ENCODE assay signal across 8 mouse cellular contexts in the genomic region with DNA sequence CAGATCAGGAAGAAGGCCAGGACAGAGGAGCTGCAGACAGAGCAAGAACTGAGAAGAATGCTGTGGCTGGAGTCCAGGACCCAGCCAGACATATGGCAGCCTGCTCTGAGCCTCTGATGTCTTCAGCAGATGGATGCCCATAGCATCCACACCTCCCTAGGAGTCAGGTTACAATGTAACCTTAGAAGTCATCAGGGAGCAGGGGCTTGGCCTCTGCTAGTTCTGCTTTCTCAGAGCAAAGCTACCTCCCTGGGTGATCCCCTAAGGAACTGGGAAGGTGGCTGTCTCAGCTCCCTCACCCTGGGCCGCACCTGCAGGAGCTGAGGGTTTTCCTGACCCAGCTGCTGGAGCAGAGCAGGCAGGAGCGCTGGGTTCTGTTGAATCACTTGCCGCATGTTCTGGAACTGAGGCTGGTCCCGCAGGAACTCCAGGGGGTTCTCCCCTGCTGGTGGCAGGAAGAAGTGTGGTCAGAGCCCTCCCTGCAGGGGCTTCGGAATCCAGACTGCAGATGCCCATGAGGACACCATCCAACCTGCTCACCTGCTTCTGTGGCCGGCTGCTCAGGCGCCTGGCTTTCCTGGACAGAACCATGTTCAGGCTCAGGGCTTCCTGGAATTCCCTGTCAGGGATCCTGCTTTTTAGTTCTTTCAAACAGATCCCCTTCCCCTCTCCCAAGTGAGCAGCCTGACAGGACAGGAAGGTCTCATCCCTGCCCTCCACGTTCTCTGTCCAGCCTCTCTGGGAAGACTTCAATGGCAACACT. TPM values are rescaled to one million over a fixed set of nuclear protein-coding genes. Genes with fewer than 3 reads are reported as not detected.
DNase-seq lines count a peak whose midpoint lies in the region; ATAC-seq and TF ChIP-seq lines count a peak whose summit lies in the region.
"Had no signal": no experiment of that assay in that cellular context is flagged by ENCODE, and none has a peak within 500 bp of the region (broad histone marks: within the 10 kb centered on the region; RNA-seq: fewer than 3 reads in every experiment).

No protein-coding gene starts in this region.

- H3K79me2 ChIP-seq in MEL (ENCODE audit: control insufficient read depth, insufficient read depth, low read length, poor library complexity), result peaks cover 18% of the 10 kb centered on the region

- peak overlapping the region; percentile 43; the same call in 1 of the 2 replicates for H3K27ac ChIP-seq in kidney, embryonic 14.5 days (ENCODE audit: low read depth, low read length)
- H3K27ac ChIP-seq in MEL (ENCODE audit: control insufficient read depth, low read depth, low read length), result no peak overlapping the region
- H3K27ac ChIP-seq in liver, embryonic 15.5 days (replicated peaks), result peak overlapping the region; percentile 95

- intact Hi-C loops in left cerebral cortex, postnatal 14 days (cut with DNase I), result no loop called here

- no peaks in the 10 kb centered on the region for H3K27me3 ChIP-seq in kidney, embryonic 14.5 days (ENCODE audit: control insufficient read depth, insufficient read depth, low read length)
- H3K27me3 ChIP-seq in MEL (ENCODE audit: control insufficient read depth in 1 of 2, insufficient read depth in 2 of 2, low read length in 2 of 2), result no peaks in the 10 kb centered on the region
- H3K27me3 ChIP-seq in liver, embryonic 15.5 days, result no peaks in the 10 kb centered on the region

- no peak for TF ChIP-seq POLR2A in MEL (IDR thresholded peaks at IDR 0.05; ENCODE audit: control insufficient read depth in 1 of 2, insufficient read depth in 1 of 2, low read depth in 1 of 2, low read length in 2 of 2, poor library complexity in 1 of 2)

- peaks cover 67% of the 10 kb centered on the region for H3K36me3 ChIP-seq in kidney, embryonic 14.5 days (ENCODE audit: control insufficient read depth, insufficient read depth, low read length)
- peaks cover 2 to 28% of the 10 kb centered on the region in 2 experiments; a peak in 3 of 4 replicates for H3K36me3 ChIP-seq in MEL (ENCODE audit: control insufficient read depth in 1 of 2, insufficient read depth in 2 of 2, low read length in 2 of 2)
- peaks cover 66% of the 10 kb centered on the region for H3K36me3 ChIP-seq in liver, embryonic 15.5 days (replicated peaks)

- WGBS in kidney, embryonic 14.5 days, result 30% methylated on average over 8 of the region's 8 CpGs
- WGBS in liver, embryonic 15.5 days (ENCODE audit: insufficient replicate concordance), result 78% methylated on average over 8 of the region's 8 CpGs

- peaks cover 31% of the 10 kb centered on the region for H3K4me1 ChIP-seq in kidney, embryonic 14.5 days (ENCODE audit: control insufficient read depth, insufficient read depth, low read length)
- peaks cover 3 to 12% of the 10 kb centered on the region in 2 experiments for H3K4me1 ChIP-seq in MEL (ENCODE audit: control insufficient read depth in 1 of 2, insufficient read depth in 2 of 2, low read length in 2 of 2)
- peaks cover 86% of the 10 kb centered on the region for H3K4me1 ChIP-seq in liver, embryonic 15.5 days (replicated peaks)

- peak; percentile 20; the same call in 1 of the 2 replicates for ATAC-seq in kidney, embryonic 14.5 days (ENCODE audit: low FRiP score, low TSS enrichment)
- ATAC-seq in liver, embryonic 15.5 days (ENCODE audit: insufficient read depth), result no peak

- no peak for DNase-seq in kidney, postnatal 36 days
- peak; percentile 59 for DNase-seq in MEL (ENCODE audit: low read depth, low spot score)
- peak; percentile 75 for DNase-seq in embryo, embryonic 10.5 days (ENCODE audit: low spot score)
- no peak for DNase-seq in adrenal gland, postnatal 4 days (ENCODE audit: low spot score in 2 of 2)
- no peak for DNase-seq in left cerebral cortex, postnatal 14 days (ENCODE audit: low spot score in 2 of 2)
- DNase-seq: adrenal gland, postnatal 14 days had no signal

- H3K9me3 ChIP-seq in kidney, embryonic 14.5 days (ENCODE audit: control insufficient read depth, low read length), result no peaks in the 10 kb centered on the region
- no peaks in the 10 kb centered on the region for H3K9me3 ChIP-seq in MEL (replicated peaks; ENCODE audit: insufficient read depth, low read length)
- no peaks in the 10 kb centered on the region for H3K9me3 ChIP-seq in liver, embryonic 15.5 days (replicated peaks)

- H3K4me2 ChIP-seq in kidney, embryonic 14.5 days (replicated peaks; ENCODE audit: low read depth, low read length), result 0 out of 2 replicates have a peak overlapping the region, but pooled peaks have one; percentile 11
- H3K4me2 ChIP-seq in liver, embryonic 15.5 days, result peak overlapping the region; percentile 76

- TF ChIP-seq CTCF in MEL (IDR thresholded peaks at IDR 0.05 in 2 of 3, conservative IDR thresholded peaks at IDR 0.05 in 1 of 3; ENCODE audit: control insufficient read depth in 1 of 3, insufficient read depth in 1 of 3, low read depth in 2 of 3, low read length in 3 of 3, poor library complexity in 1 of 3, severe bottlenecking in 1 of 3), result no peak

- no peak overlapping the region for H3K9ac ChIP-seq in kidney, embryonic 14.5 days (ENCODE audit: low read depth, low read length)
- H3K9ac ChIP-seq in MEL (ENCODE audit: control insufficient read depth, low read depth, low read length, poor library complexity, severe bottlenecking), result no peak overlapping the region
- H3K9ac ChIP-seq in liver, embryonic 15.5 days, result peak overlapping the region; percentile 87

- TF ChIP-seq EP300 in MEL (IDR thresholded peaks at IDR 0.05; ENCODE audit: low read depth in 1 of 2, low read length in 2 of 2), result no peak

- no peak overlapping the region for H3K4me3 ChIP-seq in kidney, embryonic 14.5 days (ENCODE audit: low read length)
- H3K4me3 ChIP-seq in MEL (ENCODE audit: control insufficient read depth in 1 of 2, insufficient read depth in 1 of 2, low read depth in 2 of 2, low read length in 2 of 2), result no peak overlapping the region
- H3K4me3 ChIP-seq in liver, embryonic 15.5 days (replicated peaks), result peak overlapping the region; percentile 92

- no peak for TF ChIP-seq RAD21 in MEL (IDR thresholded peaks at IDR 0.05; ENCODE audit: low read depth, low read length)

TF ChIP-seq in MEL, 35 proteins besides CTCF, POLR2A, EP300 and RAD21 (continues in another document):
- TF ChIP-seq ZC3H11A (IDR thresholded peaks at IDR 0.05; ENCODE audit: low read depth, low read length) (no peak), MAX (IDR thresholded peaks at IDR 0.05; ENCODE audit: low read length) (no peak), CHD1 (IDR thresholded peaks at IDR 0.05; ENCODE audit: low read depth, low read length) (no peak), TCF12 (IDR thresholded peaks at IDR 0.05; ENCODE audit: low read depth, low read length) (no peak), BHLHE40 (IDR thresholded peaks at IDR 0.05; ENCODE audit: borderline replicate concordance, low read depth, low read length) (no peak), CHD2 (IDR thresholded peaks at IDR 0.05; ENCODE audit: low read length) (no peak), HCFC1 (IDR thresholded peaks at IDR 0.05; ENCODE audit: low read depth, low read length) (no peak), USF1 (IDR thresholded peaks at IDR 0.05; ENCODE audit: low read depth, low read length) (no peak), USF2 (IDR thresholded peaks at IDR 0.05; ENCODE audit: borderline replicate concordance in 1 of 2, insufficient read depth in 1 of 2, low read depth in 1 of 2, low read length in 2 of 2) (no peak)

RNA-seq across cellular contexts. Expression of gene Rad23a, which starts 3.1 kb away (rescaled TPM):
- polyA plus RNA-seq in kidney, embryonic 14.5 days (2014; fragmentation: Nextera tagmentation; extraction: Ambion mirVana), result 124 and 125 TPM in 2 replicates
- 62.6 and 66.7 TPM in 2 replicates for total RNA-seq in MEL (2012; rRNA removed)
- 100 to 1,000 TPM in 1 of 2 experiments, not detected in 1; 155 TPM for polyA plus RNA-seq in MEL (2012; ENCODE audit: insufficient read depth in 1 of 2, insufficient read length in 2 of 2, low read depth in 1 of 2, low replicate concordance in 2 of 2, missing spikeins in 1 of 2)
- polyA plus RNA-seq in liver, embryonic 15.5 days (2015; fragmentation: Nextera tagmentation; extraction: Ambion mirVana), result 293 and 323 TPM in 2 replicates
- total RNA-seq in adrenal gland, postnatal 4 days (2021), result 10 to 100 TPM; 86.4 to 93.8 TPM
- 10 to 100 TPM; 59.5 to 72.0 TPM for total RNA-seq in left cerebral cortex, postnatal 14 days (2021)

RNA-seq across cellular contexts. Expression of gene Gadd45gip1, which starts 6.0 kb away (rescaled TPM):
- polyA plus RNA-seq in kidney, embryonic 14.5 days (2014; fragmentation: Nextera tagmentation; extraction: Ambion mirVana), result 49.2 and 54.2 TPM in 2 replicates
- 47.5 and 51.8 TPM in 2 replicates for total RNA-seq in MEL (2012; rRNA removed)
- 10 to 100 TPM in 1 of 2 experiments, not detected in 1; 62.9 TPM for polyA plus RNA-seq in MEL (2012; ENCODE audit: insufficient read depth in 1 of 2, insufficient read length in 2 of 2, low read depth in 1 of 2, low replicate concordance in 2 of 2, missing spikeins in 1 of 2)
- 42.4 and 44.9 TPM in 2 replicates for polyA plus RNA-seq in liver, embryonic 15.5 days (2015; fragmentation: Nextera tagmentation; extraction: Ambion mirVana)
- 10 to 100 TPM; 46.9 to 48.0 TPM for total RNA-seq in adrenal gland, postnatal 4 days (2021)
- 10 to 100 TPM; 23.4 to 23.6 TPM for total RNA-seq in left cerebral cortex, postnatal 14 days (2021)

RNA-seq across cellular contexts. Expression of gene Calr, which starts 9.4 kb away (rescaled TPM):
- polyA plus RNA-seq in kidney, embryonic 14.5 days (2014; fragmentation: Nextera tagmentation; extraction: Ambion mirVana), result 758 and 944 TPM in 2 replicates
- 550 and 567 TPM in 2 replicates for total RNA-seq in MEL (2012; rRNA removed)
- 1,000 to 10,000 TPM in 1 of 2 experiments, not detected in 1; 1,110 TPM for polyA plus RNA-seq in MEL (2012; ENCODE audit: insufficient read depth in 1 of 2, insufficient read length in 2 of 2, low read depth in 1 of 2, low replicate concordance in 2 of 2, missing spikeins in 1 of 2)
- polyA plus RNA-seq in liver, embryonic 15.5 days (2015; fragmentation: Nextera tagmentation; extraction: Ambion mirVana), result 471 and 504 TPM in 2 replicates
- 100 to 1,000 TPM; 480 to 531 TPM for total RNA-seq in adrenal gland, postnatal 4 days (2021)
- total RNA-seq in left cerebral cortex, postnatal 14 days (2021), result 100 to 1,000 TPM; 495 to 553 TPM

RNA-seq across cellular contexts. Expression of gene Dand5, which starts 14.7 kb away (rescaled TPM):
- polyA plus RNA-seq in kidney, embryonic 14.5 days (2014; fragmentation: Nextera tagmentation; extraction: Ambion mirVana), result 5.9 and 6.0 TPM in 2 replicates
- 1.4 and 1.7 TPM in 2 replicates for total RNA-seq in MEL (2012; rRNA removed)
- polyA plus RNA-seq in MEL (2012; ENCODE audit: insufficient read depth in 1 of 2, insufficient read length in 2 of 2, low read depth in 1 of 2, low replicate concordance in 2 of 2, missing spikeins in 1 of 2), result 1 to 10 TPM in 1 of 2 experiments, not detected in 1; 2.2 TPM
- 2.9 and 3.4 TPM in 2 replicates for polyA plus RNA-seq in liver, embryonic 15.5 days (2015; fragmentation: Nextera tagmentation; extraction: Ambion mirVana)
- 1 to 10 TPM; 5.7 to 6.7 TPM for total RNA-seq in adrenal gland, postnatal 4 days (2021)
- total RNA-seq in left cerebral cortex, postnatal 14 days (2021), result 1 to 10 TPM; 8.0 to 9.6 TPM

RNA-seq across cellular contexts. Expression of gene Farsa, which starts 19.5 kb away (rescaled TPM):
- 90.4 and 105 TPM in 2 replicates for polyA plus RNA-seq in kidney, embryonic 14.5 days (2014; fragmentation: Nextera tagmentation; extraction: Ambion mirVana)
- 205 and 245 TPM in 2 replicates for total RNA-seq in MEL (2012; rRNA removed)
- polyA plus RNA-seq in MEL (2012; ENCODE audit: insufficient read depth in 1 of 2, insufficient read length in 2 of 2, low read depth in 1 of 2, low replicate concordance in 2 of 2, missing spikeins in 1 of 2), result 100 to 1,000 TPM; 152 to 295 TPM
- 58.8 and 61.9 TPM in 2 replicates for polyA plus RNA-seq in liver, embryonic 15.5 days (2015; fragmentation: Nextera tagmentation; extraction: Ambion mirVana)
- total RNA-seq in adrenal gland, postnatal 4 days (2021), result 10 to 100 TPM; 61.0 to 63.6 TPM
- total RNA-seq in left cerebral cortex, postnatal 14 days (2021), result 10 to 100 TPM; 50.1 to 51.6 TPM

Comparison
In these comparisons a context has a peak if more than half of its experiments do, and no peak if none do; other contexts are left out.
1. DNase-seq: peak in MEL (single experiment) and embryo, embryonic 10.5 days (single experiment); none in kidney, postnatal 36 days (0 of 2), adrenal gland, postnatal 4 days (0 of 2) and left cerebral cortex, postnatal 14 days (0 of 2).